Comparison of ENCODE assay signal across 23 mouse cellular contexts in the genomic region with DNA sequence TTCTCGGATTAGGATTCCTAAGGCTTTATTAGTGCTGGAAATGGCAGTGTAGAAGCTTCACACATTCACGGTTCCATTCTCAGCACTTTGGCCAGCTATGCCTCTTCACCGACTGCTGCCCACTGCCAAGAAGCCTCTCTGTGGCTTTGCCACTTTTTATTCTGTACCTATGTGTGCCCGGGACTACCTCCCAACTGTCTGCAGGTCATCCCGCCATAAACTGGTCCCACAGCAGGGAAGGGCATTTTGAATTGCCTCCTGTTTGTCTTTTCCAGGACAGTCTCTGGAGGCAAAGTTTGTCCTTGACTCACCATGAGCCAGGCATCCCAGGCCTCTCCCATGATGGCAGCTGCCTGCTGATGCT. TPM values are rescaled to one million over a fixed set of nuclear protein-coding genes. Genes with fewer than 3 reads are reported as not detected.
DNase-seq lines count a peak whose midpoint lies in the region; ATAC-seq and TF ChIP-seq lines count a peak whose summit lies in the region.
"Had no signal": no experiment of that assay in that cellular context is flagged by ENCODE, and none has a peak within 500 bp of the region (broad histone marks: within the 10 kb centered on the region; RNA-seq: fewer than 3 reads in every experiment).

No protein-coding gene starts in this region.

- H3K4me2 ChIP-seq in forebrain, embryonic 13.5 days, result no peak overlapping the region
- no peak overlapping the region for H3K4me2 ChIP-seq in forebrain, embryonic 11.5 days (ENCODE audit: low read depth, low read length, severe bottlenecking)
- no peak overlapping the region for H3K4me2 ChIP-seq in midbrain, embryonic 15.5 days
- H3K4me2 ChIP-seq in midbrain, embryonic 11.5 days, result no peak overlapping the region
- no peak overlapping the region for H3K4me2 ChIP-seq in hindbrain, embryonic 12.5 days (replicated peaks)
- H3K4me2 ChIP-seq: embryonic facial prominence, embryonic 12.5 days; hindbrain, embryonic 14.5 days; limb, embryonic 12.5 days; liver, embryonic 13.5 days had no signal

- peaks cover 21% of the 10 kb centered on the region for H3K36me3 ChIP-seq in forebrain, embryonic 13.5 days (ENCODE audit: poor library complexity, severe bottlenecking)
- H3K36me3 ChIP-seq in forebrain, embryonic 11.5 days (ENCODE audit: control insufficient read depth, insufficient read depth, low read length), result 0 out of 2 replicates have a peak, but pooled peaks cover 4% of the 10 kb centered on the region
- peaks cover 23% of the 10 kb centered on the region for H3K36me3 ChIP-seq in heart, embryonic 10.5 days
- H3K36me3 ChIP-seq in midbrain, embryonic 15.5 days (replicated peaks), result no peaks in the 10 kb centered on the region
- H3K36me3 ChIP-seq in midbrain, embryonic 11.5 days (ENCODE audit: control insufficient read depth, insufficient read depth, low read length), result no peaks in the 10 kb centered on the region
- H3K36me3 ChIP-seq in hindbrain, embryonic 12.5 days, result 0 out of 2 replicates have a peak, but pooled peaks cover 4% of the 10 kb centered on the region
- H3K36me3 ChIP-seq: liver, embryonic 13.5 days had no signal

- no peak overlapping the region for H3K4me3 ChIP-seq in forebrain, embryonic 13.5 days
- no peak overlapping the region for H3K4me3 ChIP-seq in forebrain, embryonic 11.5 days (ENCODE audit: low read depth, low read length)
- no peak overlapping the region for H3K4me3 ChIP-seq in heart, embryonic 10.5 days
- no peak overlapping the region for H3K4me3 ChIP-seq in midbrain, embryonic 15.5 days
- H3K4me3 ChIP-seq in midbrain, embryonic 11.5 days (ENCODE audit: low read depth, low read length), result no peak overlapping the region
- H3K4me3 ChIP-seq in olfactory bulb, adult 2 months (ENCODE audit: insufficient read depth, low read depth, low read length), result no peak overlapping the region
- no peak overlapping the region for H3K4me3 ChIP-seq in hindbrain, embryonic 12.5 days
- H3K4me3 ChIP-seq: embryonic facial prominence, embryonic 12.5 days; limb, embryonic 12.5 days; liver, embryonic 13.5 days had no signal

- no peak for ATAC-seq in forebrain, embryonic 13.5 days
- no peak for ATAC-seq in forebrain, embryonic 11.5 days (replicated peaks; ENCODE audit: low FRiP score)
- ATAC-seq in midbrain, embryonic 15.5 days (replicated peaks), result no peak
- no peak for ATAC-seq in midbrain, embryonic 11.5 days (ENCODE audit: low FRiP score)
- no peak for ATAC-seq in hindbrain, embryonic 12.5 days (ENCODE audit: low FRiP score)
- ATAC-seq: CD4-positive, CD25-positive, alpha-beta regulatory T cell, adult 4 months; Patski had no signal

- WGBS in forebrain, embryonic 13.5 days, result 85% methylated on average over 5 of the region's 5 CpGs
- WGBS in forebrain, embryonic 11.5 days, result 88% methylated on average over 5 of the region's 5 CpGs
- WGBS in heart, embryonic 10.5 days, result 83% methylated on average over 5 of the region's 5 CpGs
- 80% methylated on average over 5 of the region's 5 CpGs for WGBS in midbrain, embryonic 15.5 days
- 78% methylated on average over 5 of the region's 5 CpGs for WGBS in midbrain, embryonic 11.5 days
- WGBS in olfactory bulb, adult 2 months, result 49% methylated on average over 5 of the region's 5 CpGs
- 83% methylated on average over 5 of the region's 5 CpGs for WGBS in hindbrain, embryonic 12.5 days

- no peak overlapping the region for H3K9ac ChIP-seq in forebrain, embryonic 13.5 days
- no peak overlapping the region for H3K9ac ChIP-seq in forebrain, embryonic 11.5 days (ENCODE audit: low read length)
- H3K9ac ChIP-seq in midbrain, embryonic 15.5 days, result no peak overlapping the region
- no peak overlapping the region for H3K9ac ChIP-seq in midbrain, embryonic 11.5 days (ENCODE audit: low read length)
- no peak overlapping the region for H3K9ac ChIP-seq in hindbrain, embryonic 12.5 days
- H3K9ac ChIP-seq: embryonic facial prominence, embryonic 12.5 days; hindbrain, embryonic 14.5 days; limb, embryonic 12.5 days; liver, embryonic 13.5 days; lung, embryonic 14.5 days had no signal

- H3K27ac ChIP-seq in forebrain, embryonic 13.5 days, result peak overlapping the region; percentile 91
- no peak overlapping the region for H3K27ac ChIP-seq in forebrain, embryonic 11.5 days (ENCODE audit: low read depth, low read length)
- peak overlapping the region; percentile 50; the same call in 1 of the 2 replicates for H3K27ac ChIP-seq in heart, embryonic 10.5 days
- 0 out of 2 replicates have a peak overlapping the region, but pooled peaks have one; percentile 51 for H3K27ac ChIP-seq in midbrain, embryonic 15.5 days
- no peak overlapping the region for H3K27ac ChIP-seq in midbrain, embryonic 11.5 days (ENCODE audit: low read depth, low read length)
- H3K27ac ChIP-seq in olfactory bulb, adult 2 months (ENCODE audit: insufficient read depth, low read depth, low read length), result 0 out of 2 replicates have a peak overlapping the region, but pooled peaks have one; percentile 74
- H3K27ac ChIP-seq in hindbrain, embryonic 12.5 days, result no peak overlapping the region
- H3K27ac ChIP-seq: embryonic facial prominence, embryonic 12.5 days; limb, embryonic 12.5 days; liver, embryonic 13.5 days had no signal

- H3K27me3 ChIP-seq in forebrain, embryonic 13.5 days, result no peaks in the 10 kb centered on the region
- no peaks in the 10 kb centered on the region for H3K27me3 ChIP-seq in forebrain, embryonic 11.5 days (ENCODE audit: control insufficient read depth, insufficient read depth, low read length)
- H3K27me3 ChIP-seq in heart, embryonic 10.5 days (ENCODE audit: insufficient read depth, poor library complexity, severe bottlenecking), result no peaks in the 10 kb centered on the region
- H3K27me3 ChIP-seq in midbrain, embryonic 15.5 days (replicated peaks), result no peaks in the 10 kb centered on the region
- no peaks in the 10 kb centered on the region for H3K27me3 ChIP-seq in midbrain, embryonic 11.5 days (ENCODE audit: control insufficient read depth, insufficient read depth, low read length)
- 0 out of 2 replicates have a peak, but pooled peaks cover 3% of the 10 kb centered on the region for H3K27me3 ChIP-seq in hindbrain, embryonic 12.5 days
- H3K27me3 ChIP-seq: embryonic facial prominence, embryonic 12.5 days; limb, embryonic 12.5 days; Patski had no signal

- peaks cover 21% of the 10 kb centered on the region for H3K9me3 ChIP-seq in forebrain, embryonic 13.5 days (replicated peaks)
- peaks cover 3% of the 10 kb centered on the region; the same call in 1 of the 2 replicates for H3K9me3 ChIP-seq in forebrain, embryonic 11.5 days (ENCODE audit: control insufficient read depth, low read length)
- peaks cover 27% of the 10 kb centered on the region for H3K9me3 ChIP-seq in heart, embryonic 10.5 days
- peaks cover 5% of the 10 kb centered on the region for H3K9me3 ChIP-seq in midbrain, embryonic 15.5 days
- H3K9me3 ChIP-seq in midbrain, embryonic 11.5 days (ENCODE audit: control insufficient read depth, low read length), result no peaks in the 10 kb centered on the region
- H3K9me3 ChIP-seq in hindbrain, embryonic 12.5 days (replicated peaks), result peaks cover 22% of the 10 kb centered on the region
- H3K9me3 ChIP-seq: liver, embryonic 13.5 days had no signal

- no peak for DNase-seq in forebrain, embryonic 11.5 days (ENCODE audit: low spot score)
- no peak for DNase-seq in heart, embryonic 10.5 days (ENCODE audit: low spot score)
- no peak for DNase-seq in heart, adult 8-10 months (ENCODE audit: low spot score)
- no peak for DNase-seq in midbrain, embryonic 11.5 days (ENCODE audit: low spot score, missing footprints)
- DNase-seq: adrenal gland, postnatal 10 days; cerebellum, adult 9-11 months; kidney, adult 8-10 months; kidney, postnatal 14 days; liver, embryonic 13.5 days; lung, postnatal 4 days; right cerebral cortex, postnatal 14 days; spleen, adult 18-20 months; thymus, adult 2 months had no signal

- no peak for TF ChIP-seq CTCF in olfactory bulb, adult 2 months (IDR thresholded peaks at IDR 0.05; ENCODE audit: insufficient read depth, low read depth, low read length)

- H3K4me1 ChIP-seq in forebrain, embryonic 13.5 days, result peaks cover 40% of the 10 kb centered on the region
- no peaks in the 10 kb centered on the region; the same call in 1 of the 2 replicates for H3K4me1 ChIP-seq in forebrain, embryonic 11.5 days (replicated peaks; ENCODE audit: control insufficient read depth, insufficient read depth, low read length)
- peaks cover 24% of the 10 kb centered on the region for H3K4me1 ChIP-seq in heart, embryonic 10.5 days
- H3K4me1 ChIP-seq in midbrain, embryonic 15.5 days, result peaks cover 6% of the 10 kb centered on the region; the same call in 1 of the 2 replicates
- H3K4me1 ChIP-seq in midbrain, embryonic 11.5 days (ENCODE audit: control insufficient read depth, insufficient read depth, low read length), result no peaks in the 10 kb centered on the region
- peaks cover 33% of the 10 kb centered on the region for H3K4me1 ChIP-seq in olfactory bulb, adult 2 months (ENCODE audit: control insufficient read depth, insufficient read depth, low read length)
- peaks cover 16% of the 10 kb centered on the region for H3K4me1 ChIP-seq in hindbrain, embryonic 12.5 days
- H3K4me1 ChIP-seq: limb, embryonic 12.5 days; liver, embryonic 13.5 days had no signal

- TF ChIP-seq POLR2A in olfactory bulb, adult 2 months (IDR thresholded peaks at IDR 0.05; ENCODE audit: insufficient read depth, low read depth, low read length), result no peak

RNA-seq across cellular contexts. Expression of a gene that starts 59.9 kb away (rescaled TPM):
- polyA plus RNA-seq in forebrain, embryonic 13.5 days (2015; fragmentation: Nextera tagmentation; extraction: Ambion mirVana), result 25.4 and 27.5 TPM in 2 replicates
- 16.2 and 16.8 TPM in 2 replicates for polyA plus RNA-seq in forebrain, embryonic 11.5 days (2014; fragmentation: Nextera tagmentation; extraction: Ambion mirVana)
- polyA plus RNA-seq in heart, embryonic 10.5 days (2016; fragmentation: Nextera tagmentation; extraction: Ambion mirVana), result 8.3 and 8.4 TPM in 2 replicates
- total RNA-seq in heart, adult 8-10 months (2022), result 1 to 10 TPM; 4.0 to 6.2 (median 5.1) TPM
- 32.2 and 32.4 TPM in 2 replicates for polyA plus RNA-seq in midbrain, embryonic 15.5 days (2015; fragmentation: Nextera tagmentation; extraction: Ambion mirVana)
- 33.2 and 37.3 TPM in 2 replicates for polyA plus RNA-seq in midbrain, embryonic 11.5 days (2014; fragmentation: Nextera tagmentation; extraction: Ambion mirVana)
- 105 TPM in 1 of 2 replicates, not detected in the other for polyA plus RNA-seq in olfactory bulb, adult 2 months (2012; ENCODE audit: insufficient read depth, insufficient read length, low replicate concordance, missing spikeins)
- polyA plus RNA-seq in hindbrain, embryonic 12.5 days (2016; fragmentation: Nextera tagmentation; extraction: Ambion mirVana), result 25.7 and 27.5 TPM in 2 replicates

Comparison
In these comparisons a context has a peak if more than half of its experiments do, and no peak if none do; other contexts are left out.
1. H3K27ac ChIP-seq: peak in forebrain, embryonic 13.5 days (single experiment), heart, embryonic 10.5 days (single experiment), midbrain, embryonic 15.5 days (single experiment) and olfactory bulb, adult 2 months (single experiment); none in forebrain, embryonic 11.5 days (single experiment), midbrain, embryonic 11.5 days (single experiment) and hindbrain, embryonic 12.5 days (single experiment).